22 mouse cellular contexts compared by ENCODE assay signal in the genomic region with DNA sequence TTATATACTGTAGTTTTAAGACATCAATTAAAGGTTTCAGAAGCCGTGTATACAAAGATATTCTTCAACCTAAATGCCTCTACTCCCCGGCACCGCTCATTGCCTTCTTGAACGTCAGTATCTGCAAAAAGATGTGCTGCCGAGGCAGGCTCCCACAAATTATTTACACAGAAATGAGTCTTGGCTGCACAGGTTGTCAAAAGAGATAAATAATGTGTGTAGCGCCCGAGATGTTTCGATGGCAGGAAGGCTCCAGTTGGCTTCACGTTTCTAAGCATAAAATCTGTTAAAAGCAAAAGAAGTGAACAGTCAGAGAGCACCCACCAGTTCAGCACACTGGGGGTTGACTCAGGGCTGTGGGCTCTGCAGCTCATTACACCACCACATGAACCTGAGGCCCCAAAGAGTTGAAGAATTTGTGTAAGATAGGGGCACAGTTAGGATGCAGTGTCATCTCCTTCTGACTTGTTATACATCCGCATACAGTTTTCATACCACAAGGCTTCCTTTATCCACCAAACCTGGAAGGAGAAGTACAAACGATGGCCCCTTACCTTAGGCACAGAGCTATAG.
DNase-seq lines count a peak whose midpoint lies in the region; ATAC-seq and TF ChIP-seq lines count a peak whose summit lies in the region.
"Had no signal": no experiment of that assay in that cellular context is flagged by ENCODE, and none has a peak within 500 bp of the region (broad histone marks: within the 10 kb centered on the region; RNA-seq: fewer than 3 reads in every experiment).

No protein-coding gene starts in this region.

- H3K4me1 ChIP-seq in midbrain, embryonic 14.5 days (ENCODE audit: control insufficient read depth, insufficient read depth, low read length) = peaks cover 8% of the 10 kb centered on the region; the same call in 1 of the 2 replicates
- H3K4me1 ChIP-seq in midbrain, embryonic 11.5 days (ENCODE audit: control insufficient read depth, insufficient read depth, low read length) = no peaks in the 10 kb centered on the region
- H3K4me1 ChIP-seq in limb, embryonic 12.5 days (replicated peaks) = peaks cover 10% of the 10 kb centered on the region
- no peaks in the 10 kb centered on the region for H3K4me1 ChIP-seq in heart, adult 2 months (ENCODE audit: control insufficient read depth, insufficient read depth, low read length)

- no peaks in the 10 kb centered on the region for H3K27me3 ChIP-seq in midbrain, embryonic 14.5 days (ENCODE audit: control insufficient read depth, insufficient read depth, low read length)
- H3K27me3 ChIP-seq in midbrain, embryonic 11.5 days (ENCODE audit: control insufficient read depth, insufficient read depth, low read length) = no peaks in the 10 kb centered on the region
- H3K27me3 ChIP-seq in limb, embryonic 12.5 days = 0 out of 2 replicates have a peak, but pooled peaks cover 4% of the 10 kb centered on the region
- H3K27me3 ChIP-seq in heart, adult 2 months (ENCODE audit: control insufficient read depth, insufficient read depth, low read length) = no peaks in the 10 kb centered on the region

- no peak overlapping the region for H3K4me3 ChIP-seq in midbrain, embryonic 14.5 days (replicated peaks; ENCODE audit: low read depth, low read length)
- no peak overlapping the region for H3K4me3 ChIP-seq in midbrain, embryonic 11.5 days (ENCODE audit: low read depth, low read length)
- no peak overlapping the region for H3K4me3 ChIP-seq in limb, embryonic 12.5 days (replicated peaks)
- no peak overlapping the region for H3K4me3 ChIP-seq in heart, adult 2 months
- H3K4me3 ChIP-seq: erythroblast, embryonic 14.5 days; myocyte had no signal

- no peaks in the 10 kb centered on the region for H3K36me3 ChIP-seq in midbrain, embryonic 14.5 days (ENCODE audit: control insufficient read depth, insufficient read depth, low read length)
- H3K36me3 ChIP-seq in midbrain, embryonic 11.5 days (ENCODE audit: control insufficient read depth, insufficient read depth, low read length) = no peaks in the 10 kb centered on the region
- H3K36me3 ChIP-seq in limb, embryonic 12.5 days = no peaks in the 10 kb centered on the region
- H3K36me3 ChIP-seq in heart, adult 2 months (ENCODE audit: control insufficient read depth, insufficient read depth, low read length) = no peaks in the 10 kb centered on the region

- no peak overlapping the region for H3K9ac ChIP-seq in midbrain, embryonic 14.5 days (replicated peaks; ENCODE audit: low read length)
- no peak overlapping the region for H3K9ac ChIP-seq in midbrain, embryonic 11.5 days (ENCODE audit: low read length)
- H3K9ac ChIP-seq in limb, embryonic 12.5 days (replicated peaks) = no peak overlapping the region
- no peak overlapping the region for H3K9ac ChIP-seq in heart, adult 2 months (ENCODE audit: low read depth, low read length)

- peak; percentile 84 for DNase-seq in heart, adult 11 months
- DNase-seq in heart, adult 9 months (ENCODE audit: low spot score in 2 of 2) = no peak
- no peak for DNase-seq in midbrain, embryonic 14.5 days
- no peak for DNase-seq in midbrain, embryonic 11.5 days (ENCODE audit: low spot score, missing footprints)
- DNase-seq in retina, postnatal 1 day = peak; percentile 48
- no peak for DNase-seq in heart, adult 2 months
- no peak for DNase-seq in T-cell, adult 2 months (ENCODE audit: low spot score)
- DNase-seq: B cell, adult 2 months; cerebellum, adult 9-10 months; gastrocnemius, postnatal 25 days; heart, postnatal 10 days; kidney, adult 8-10 months; kidney, postnatal 25 days; lung, adult 18-20 months; lung, postnatal 36 days; thymus, postnatal 25 days had no signal

- ATAC-seq in midbrain, embryonic 14.5 days (ENCODE audit: low FRiP score, low TSS enrichment) = no peak
- ATAC-seq in midbrain, embryonic 11.5 days (ENCODE audit: low FRiP score) = no peak
- no peak for ATAC-seq in limb, embryonic 12.5 days (ENCODE audit: insufficient number of reproducible peaks, insufficient read depth, low FRiP score, low TSS enrichment, low read depth)
- ATAC-seq: inflammation-experienced regulatory T-cells, adult 6 months had no signal

- H3K9me3 ChIP-seq in midbrain, embryonic 14.5 days (ENCODE audit: control insufficient read depth, low read length) = no peaks in the 10 kb centered on the region
- no peaks in the 10 kb centered on the region for H3K9me3 ChIP-seq in midbrain, embryonic 11.5 days (ENCODE audit: control insufficient read depth, low read length)
- no peaks in the 10 kb centered on the region for H3K9me3 ChIP-seq in limb, embryonic 12.5 days

- no peak for TF ChIP-seq POLR2A in heart, adult 2 months (IDR thresholded peaks at IDR 0.05; ENCODE audit: insufficient read depth, low read depth, low read length)

- TF ChIP-seq EP300 in heart, adult 2 months (IDR thresholded peaks at IDR 0.05; ENCODE audit: insufficient read depth, low read depth, low read length) = no peak

- H3K4me2 ChIP-seq in midbrain, embryonic 14.5 days (ENCODE audit: low read length) = no peak overlapping the region
- H3K4me2 ChIP-seq in midbrain, embryonic 11.5 days = no peak overlapping the region
- H3K4me2 ChIP-seq in limb, embryonic 12.5 days = peak overlapping the region; percentile 18; the same call in 1 of the 2 replicates
- H3K4me2 ChIP-seq: heart, embryonic 11.5 days; liver, embryonic 11.5 days had no signal

- WGBS in midbrain, embryonic 14.5 days = 59% methylated on average over 11 of the region's 11 CpGs
- WGBS in midbrain, embryonic 11.5 days = 90% methylated on average over 11 of the region's 11 CpGs
- WGBS in limb, embryonic 12.5 days = 25% methylated on average over 11 of the region's 11 CpGs
- 83% methylated on average over 11 of the region's 11 CpGs for WGBS in heart, adult 2 months

- no peak for TF ChIP-seq CTCF in heart, adult 2 months (IDR thresholded peaks at IDR 0.05)

- H3K27ac ChIP-seq in midbrain, embryonic 14.5 days (replicated peaks; ENCODE audit: low read depth, low read length) = peak overlapping the region; percentile 52
- no peak overlapping the region for H3K27ac ChIP-seq in midbrain, embryonic 11.5 days (ENCODE audit: low read depth, low read length)
- no peak overlapping the region for H3K27ac ChIP-seq in limb, embryonic 12.5 days
- no peak overlapping the region for H3K27ac ChIP-seq in heart, adult 2 months

- no peaks in the 10 kb centered on the region for H3K79me2 ChIP-seq in heart, adult 2 months (replicated peaks; ENCODE audit: control insufficient read depth, insufficient read depth, low read length)

- intact Hi-C loops in heart, adult 2 months (cut with DNase I) = no loop called here

Comparison
In these comparisons a context has a peak if more than half of its experiments do, and no peak if none do; other contexts are left out.
1. DNase-seq: peak in heart, adult 11 months (single experiment) and retina, postnatal 1 day (single experiment); none in heart, adult 9 months (0 of 2), midbrain, embryonic 14.5 days (single experiment), midbrain, embryonic 11.5 days (single experiment), heart, adult 2 months (0 of 2) and T-cell, adult 2 months (single experiment).